8 mouse cellular contexts compared by ENCODE assay signal in genomic region chr6:40893577-40893976, GRCm38 (mm10). TPM values are rescaled to one million over a fixed set of nuclear protein-coding genes. Genes with fewer than 3 reads are reported as not detected.
DNase-seq lines count a peak whose midpoint lies in the region; ATAC-seq and TF ChIP-seq lines count a peak whose summit lies in the region.

No protein-coding gene starts in this region.

- no peaks in the 10 kb centered on the region for H3K27me3 ChIP-seq in neural tube, embryonic 15.5 days (replicated peaks)
- no peaks in the 10 kb centered on the region for H3K27me3 ChIP-seq in liver, embryonic 14.5 days (ENCODE audit: control insufficient read depth, insufficient read depth, low read length)

- no peak overlapping the region for H3K4me2 ChIP-seq in neural tube, embryonic 15.5 days
- H3K4me2 ChIP-seq in liver, embryonic 14.5 days (ENCODE audit: low read depth): no peak overlapping the region

- H3K9me3 ChIP-seq in neural tube, embryonic 15.5 days (replicated peaks): no peaks in the 10 kb centered on the region
- no peaks in the 10 kb centered on the region for H3K9me3 ChIP-seq in liver, embryonic 14.5 days (ENCODE audit: control insufficient read depth, low read length)

- DNase-seq in frontal cortex, postnatal 14 days (ENCODE audit: low spot score in 2 of 2): no peak
- DNase-seq in neural tube, embryonic 10.5 days (ENCODE audit: extremely low spot score, low spot score): peak; percentile 38
- DNase-seq in embryo, embryonic 10.5 days (ENCODE audit: low spot score): peak; percentile 63
- peak in 2 of 3 experiments; percentile 23 to 28 for DNase-seq in liver, embryonic 14.5 days (ENCODE audit: low read depth in 3 of 3, low spot score in 3 of 3)
- DNase-seq in spleen, postnatal 10 days (ENCODE audit: low spot score in 2 of 2): peak; percentile 34 to 75
- no peak for DNase-seq in cerebellum, adult 9-11 months

- no peak for TF ChIP-seq EP300 in liver, embryonic 14.5 days (IDR thresholded peaks at IDR 0.05; ENCODE audit: low read depth)

- no peaks in the 10 kb centered on the region for H3K4me1 ChIP-seq in neural tube, embryonic 15.5 days
- peaks cover 0 to 6% of the 10 kb centered on the region in 2 experiments; a peak in 2 of 4 replicates for H3K4me1 ChIP-seq in liver, embryonic 14.5 days (replicated peaks; ENCODE audit: control insufficient read depth in 2 of 2, insufficient read depth in 2 of 2, low read length in 1 of 2)

- H3K4me3 ChIP-seq in neural tube, embryonic 15.5 days (replicated peaks): no peak overlapping the region
- H3K4me3 ChIP-seq in liver, embryonic 14.5 days (ENCODE audit: insufficient read depth in 1 of 2, low read depth in 2 of 2, low read length in 2 of 2): no peak overlapping the region

- peak; percentile 66 for TF ChIP-seq CTCF in liver, embryonic 14.5 days (IDR thresholded peaks at IDR 0.05; ENCODE audit: low read depth)

- no peaks in the 10 kb centered on the region for H3K36me3 ChIP-seq in neural tube, embryonic 15.5 days
- no peaks in the 10 kb centered on the region for H3K36me3 ChIP-seq in liver, embryonic 14.5 days (replicated peaks; ENCODE audit: control insufficient read depth, insufficient read depth, low read depth)

- no peak overlapping the region for H3K27ac ChIP-seq in neural tube, embryonic 15.5 days (replicated peaks)
- no peak overlapping the region for H3K27ac ChIP-seq in liver, embryonic 14.5 days

- peak; percentile 81 for ATAC-seq in frontal cortex, adult (ENCODE audit: low TSS enrichment)
- ATAC-seq in neural tube, embryonic 15.5 days (ENCODE audit: low FRiP score): no peak
- ATAC-seq in liver, embryonic 14.5 days (ENCODE audit: insufficient read depth): no peak

- 45% methylated on average over 7 of the region's 7 CpGs for WGBS in neural tube, embryonic 15.5 days
- WGBS in liver, embryonic 14.5 days (ENCODE audit: insufficient replicate concordance): 29% methylated on average over 7 of the region's 7 CpGs

- H3K9ac ChIP-seq in neural tube, embryonic 15.5 days (replicated peaks): no peak overlapping the region
- H3K9ac ChIP-seq in liver, embryonic 14.5 days (replicated peaks): no peak overlapping the region

RNA-seq across cellular contexts. Expression of gene Moxd2, which starts 6.3 kb away (rescaled TPM):
- not detected in 2 replicates for polyA plus RNA-seq in neural tube, embryonic 15.5 days (2015; fragmentation: Nextera tagmentation; extraction: Ambion mirVana)
- not detected in 2 replicates for polyA plus RNA-seq in liver, embryonic 14.5 days (2012; rRNA removed)
- polyA plus RNA-seq in liver, embryonic 14.5 days (2014; fragmentation: Nextera tagmentation; extraction: Ambion mirVana): not detected in 2 replicates

RNA-seq across cellular contexts. Expression of gene Prss58, which starts 6.6 kb away (rescaled TPM):
- not detected in 2 replicates for polyA plus RNA-seq in neural tube, embryonic 15.5 days (2015; fragmentation: Nextera tagmentation; extraction: Ambion mirVana)
- polyA plus RNA-seq in liver, embryonic 14.5 days (2012; rRNA removed): not detected in 2 replicates
- not detected in 2 replicates for polyA plus RNA-seq in liver, embryonic 14.5 days (2014; fragmentation: Nextera tagmentation; extraction: Ambion mirVana)

RNA-seq across cellular contexts. Expression of gene 1700074P13Rik, which starts 46.8 kb away (rescaled TPM):
- polyA plus RNA-seq in neural tube, embryonic 15.5 days (2015; fragmentation: Nextera tagmentation; extraction: Ambion mirVana): not detected in 2 replicates
- polyA plus RNA-seq in liver, embryonic 14.5 days (2012; rRNA removed): not detected in 2 replicates
- polyA plus RNA-seq in liver, embryonic 14.5 days (2014; fragmentation: Nextera tagmentation; extraction: Ambion mirVana): not detected in 2 replicates

RNA-seq across cellular contexts. Expression of gene Gm4744, which starts 58.1 kb away (rescaled TPM):
- polyA plus RNA-seq in neural tube, embryonic 15.5 days (2015; fragmentation: Nextera tagmentation; extraction: Ambion mirVana): not detected in 2 replicates
- not detected in 2 replicates for polyA plus RNA-seq in liver, embryonic 14.5 days (2012; rRNA removed)
- polyA plus RNA-seq in liver, embryonic 14.5 days (2014; fragmentation: Nextera tagmentation; extraction: Ambion mirVana): not detected in 2 replicates

Comparison
In these comparisons a context has a peak if more than half of its experiments do, and no peak if none do; other contexts are left out.
1. DNase-seq: peak in neural tube, embryonic 10.5 days (single experiment), embryo, embryonic 10.5 days (single experiment), liver, embryonic 14.5 days (2 of 3) and spleen, postnatal 10 days (2 of 2); none in frontal cortex, postnatal 14 days (0 of 2) and cerebellum, adult 9-11 months (single experiment).